ENCODE assay signal across 26 mouse cellular contexts in the genomic region with DNA sequence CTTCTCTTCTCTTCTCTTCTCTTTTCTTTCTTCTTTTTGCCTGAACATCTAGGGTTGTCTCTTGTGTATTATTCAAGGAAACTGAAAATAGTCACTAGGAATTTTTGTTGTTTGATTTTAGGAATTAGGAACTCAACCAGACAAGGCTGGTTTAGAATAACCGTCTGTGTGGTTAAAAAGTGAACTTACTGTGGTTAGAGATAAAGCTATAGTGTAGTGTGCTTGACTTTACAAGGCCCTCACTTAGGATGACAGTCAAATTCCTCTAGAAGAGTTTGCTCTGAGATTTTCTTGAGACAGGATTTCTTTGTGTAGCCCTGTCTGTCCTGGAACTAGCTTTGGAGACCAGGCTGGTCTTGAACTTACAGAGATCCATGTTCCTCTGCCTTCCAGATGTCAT.
"Had no signal": no experiment of that assay in that cellular context is flagged by ENCODE, and none has a peak within 500 bp of the region (broad histone marks: within the 10 kb centered on the region; RNA-seq: fewer than 3 reads in every experiment).

No protein-coding gene starts in this region.

- H3K27me3 ChIP-seq: heart, embryonic 12.5 days; hindbrain, embryonic 12.5 days; intestine, embryonic 15.5 days; limb, embryonic 13.5 days; limb, embryonic 15.5 days; liver, embryonic 12.5 days had no signal

- H3K4me3 ChIP-seq: gastrocnemius, adult 2 months; heart, embryonic 10.5 days; heart, embryonic 12.5 days; hindbrain, embryonic 10.5 days; hindbrain, embryonic 12.5 days; intestine, embryonic 15.5 days; layer of hippocampus, adult 2 months; limb, embryonic 13.5 days; limb, embryonic 15.5 days; liver, embryonic 12.5 days had no signal

- DNase-seq: gastrocnemius, adult 2 months; gastrocnemius, postnatal 10 days; gastrocnemius, postnatal 25 days; heart, adult 18-20 months; heart, postnatal 10 days; heart, postnatal 4 days; kidney, adult 18-20 months; kidney, adult 8-10 months; kidney, postnatal 10 days; kidney, postnatal 25 days; kidney, postnatal 4 days; left cerebral cortex, postnatal 4 days had no signal

- H3K4me1 ChIP-seq: heart, embryonic 10.5 days; hindbrain, embryonic 10.5 days; hindbrain, embryonic 12.5 days; intestine, embryonic 15.5 days; limb, embryonic 13.5 days; limb, embryonic 15.5 days had no signal

- H3K9ac ChIP-seq: heart, embryonic 12.5 days; hindbrain, embryonic 12.5 days; hindbrain, embryonic 14.5 days; intestine, embryonic 15.5 days; limb, embryonic 13.5 days; limb, embryonic 15.5 days; liver, embryonic 12.5 days; liver, embryonic 14.5 days had no signal

- H3K36me3 ChIP-seq: intestine, embryonic 15.5 days had no signal

- H3K9me3 ChIP-seq: heart, embryonic 10.5 days; heart, embryonic 12.5 days; hindbrain, embryonic 10.5 days; hindbrain, embryonic 12.5 days; intestine, embryonic 15.5 days; limb, embryonic 13.5 days; limb, embryonic 15.5 days; liver, embryonic 12.5 days had no signal

- ATAC-seq: hindbrain, embryonic 16.5 days; inflammation-experienced regulatory T-cells, adult 6 months; intestine, embryonic 15.5 days; intestine, postnatal 0 days; liver, embryonic 12.5 days had no signal

- H3K27ac ChIP-seq: gastrocnemius, adult 2 months; heart, embryonic 10.5 days; hindbrain, embryonic 10.5 days; hindbrain, embryonic 12.5 days; hindbrain, embryonic 14.5 days; intestine, embryonic 15.5 days; layer of hippocampus, adult 2 months; limb, embryonic 13.5 days; limb, embryonic 15.5 days; liver, embryonic 12.5 days; liver, embryonic 14.5 days had no signal
